Mouse (Mus musculus) adrenal gland, postnatal 36 days (tissue): ENCODE results near the gene Coq5. TPM values are rescaled to one million over a fixed set of nuclear protein-coding genes. Genes with fewer than 3 reads are reported as not detected.

Experiments
- DNase-seq, 2 experiments: peaks; one replicate each; pipeline ENCODE4 v3.0.0; 2021; ENCODE audit warnings: mixed read lengths in 1 of 2
- long read RNA-seq, 2 experiments: library from polyadenylated mRNA; stranded (forward); transcript quantifications; one replicate each; pipeline ENCODE4 v2.0.0; 2021; ENCODE audit warnings: borderline sequencing depth in 2 of 2
- total RNA-seq, 2 experiments: library from RNA; stranded (reverse); gene quantifications; 2 replicates each; pipeline ENCODE4 v1.2.3; 2021

Coq5 gene
- total RNA-seq: 10 to 100 TPM; 54.2 to 61.9 TPM
- long read RNA-seq, experiment 1, transcript Coq5-201 (7 exons, 2,037 nt): major isoform, 170 of 180 reads
- long read RNA-seq, experiment 1, partial matches to known transcripts: 7 of 180 reads
- long read RNA-seq, experiment 1, other reads (novel, unspliced or antisense): 3 of 180 reads
- long read RNA-seq, experiment 2, transcript Coq5-201 (7 exons, 2,037 nt): major isoform, 59 of 63 reads
- long read RNA-seq, experiment 2, partial matches to known transcripts: 0 of 63 reads
- long read RNA-seq, experiment 2, other reads (novel, unspliced or antisense): 1 of 63 reads

- peak; percentile 92 to 94 for DNase-seq
Observed at GRCm38 (mm10) chr5:115279226-115280049, at the start of gene Coq5. TSS of gene Coq5 (plus strand) at chr5:115279666.

- no peak for DNase-seq
Observed at GRCm38 (mm10) chr5:115230830-115231551, 48.5 kb upstream of the Coq5 start.

GRCm38 (mm10) chr5:115231552-115232120 lies 47.8 kb upstream of the Coq5 start:
- no peak for DNase-seq

GRCm38 (mm10) chr5:115232516-115232915 lies 47.0 kb upstream of the Coq5 start:
- DNase-seq: no peak

GRCm38 (mm10) chr5:115233031-115233780 lies 46.3 kb upstream of the Coq5 start:
- no peak for DNase-seq

GRCm38 (mm10) chr5:115234519-115234918 lies 44.9 kb upstream of the Coq5 start:
- DNase-seq: no peak

GRCm38 (mm10) chr5:115235323-115235771 lies 44.1 kb upstream of the Coq5 start:
- DNase-seq: peak; percentile 85 to 88

GRCm38 (mm10) chr5:115235786-115236263 lies 43.6 kb upstream of the Coq5 start, which contains the start of gene Pop5:
TSS of gene Pop5 (plus strand) at chr5:115235836.
- peak; percentile 92 to 96 for DNase-seq

GRCm38 (mm10) chr5:115237803-115238728 lies 41.4 kb upstream of the Coq5 start:
- DNase-seq: peak; percentile 95 to 97

GRCm38 (mm10) chr5:115238729-115239195 lies 40.7 kb upstream of the Coq5 start:
- peak; percentile 33 to 42 for DNase-seq

GRCm38 (mm10) chr5:115240191-115240590 lies 39.3 kb upstream of the Coq5 start:
- DNase-seq: no peak

- DNase-seq: no peak
Observed at GRCm38 (mm10) chr5:115255472-115255871, 24.0 kb upstream of the Coq5 start.

- no peak for DNase-seq
Observed at GRCm38 (mm10) chr5:115256909-115257546, 22.4 kb upstream of the Coq5 start.

- DNase-seq: no peak
Observed at GRCm38 (mm10) chr5:115260356-115260755, 19.1 kb upstream of the Coq5 start.

- no peak for DNase-seq
Observed at GRCm38 (mm10) chr5:115261141-115261540, 18.3 kb upstream of the Coq5 start.

GRCm38 (mm10) chr5:115261880-115262279 lies 17.6 kb upstream of the Coq5 start:
- no peak for DNase-seq

- DNase-seq: no peak
Observed at GRCm38 (mm10) chr5:115262502-115263291, 16.8 kb upstream of the Coq5 start.

- DNase-seq: no peak
Observed at GRCm38 (mm10) chr5:115266340-115266739, 13.1 kb upstream of the Coq5 start.
